Mouse (Mus musculus) embryonic fibroblast, embryonic 13.5 days (primary cell): ENCODE data around the gene Pcdh7.

ENCODE experiments used
- CTCF ChIP-seq: IDR thresholded peaks from 2 replicates; pipeline ENCODE4 v1.5.1; 2011; ENCODE audit warnings: mild to moderate bottlenecking, control low read depth, low read length, moderate library complexity, borderline replicate concordance; ENCODE audit not compliant: insufficient read depth
- POLR2A ChIP-seq: IDR thresholded peaks from 2 replicates; pipeline ENCODE4 v1.6.1; 2011; ENCODE audit warnings: low read depth, mild to moderate bottlenecking, control low read depth, low read length, moderate library complexity

GRCm38 (mm10) chr5:57993584-57993983, 275.8 kb downstream of the Pcdh7 start:
- no peak for TF ChIP-seq POLR2A
- TF ChIP-seq CTCF = no peak
